Mouse (Mus musculus) forebrain, embryonic 11.5 days (tissue): ENCODE data around the gene Agap2. TPM values are rescaled to one million over a fixed set of nuclear protein-coding genes. Genes with fewer than 3 reads are reported as not detected.

Experiments used
- ATAC-seq: fragments of 200-750 bp; cut with Nextera tagmentation; replicated peaks from 2 replicates; pipeline ENCODE4 v1.8.0; 2017; ENCODE audit warnings: moderate TSS enrichment; ENCODE audit not compliant: low FRiP score
- DNase-seq: peaks from one replicate; pipeline ENCODE4 v3.0.0-alpha.2; 2017; ENCODE audit warnings: low spot score
- H3K27ac ChIP-seq: fragments of 300-500 bp; sonication (generic); 2 replicates; pipeline ENCODE4 v1.5.1; 2014; ENCODE audit warnings: low read depth, low read length
- H3K27me3 ChIP-seq: fragments of 300-500 bp; sonication (generic); 2 replicates; pipeline ENCODE4 v1.6.1; 2014; ENCODE audit warnings: mild to moderate bottlenecking, low read length, mixed read lengths; ENCODE audit not compliant: control insufficient read depth, insufficient read depth
- H3K36me3 ChIP-seq: fragments of 300-500 bp; sonication (generic); 2 replicates; pipeline ENCODE4 v1.6.1; 2014; ENCODE audit warnings: mild to moderate bottlenecking, low read length, moderate library complexity, mixed read lengths; ENCODE audit not compliant: control insufficient read depth, insufficient read depth
- H3K4me1 ChIP-seq: fragments of 300-500 bp; sonication (generic); replicated peaks from 2 replicates; pipeline ENCODE4 v1.6.1; 2014; ENCODE audit warnings: low read length, mixed read lengths; ENCODE audit not compliant: control insufficient read depth, insufficient read depth
- H3K4me2 ChIP-seq: fragments of 300-500 bp; sonication (generic); 2 replicates; pipeline ENCODE4 v1.6.1; 2014; ENCODE audit warnings: low read depth, mild to moderate bottlenecking, low read length, moderate library complexity, mixed read lengths; ENCODE audit not compliant: severe bottlenecking
- H3K4me3 ChIP-seq: fragments of 300-500 bp; sonication (generic); 2 replicates; pipeline ENCODE4 v1.5.1; 2014; ENCODE audit warnings: low read depth, low read length
- H3K9ac ChIP-seq: fragments of 300-500 bp; sonication (generic); 2 replicates; pipeline ENCODE4 v1.6.1; 2014; ENCODE audit warnings: low read length
- H3K9me3 ChIP-seq: fragments of 300-500 bp; sonication (generic); 2 replicates; pipeline ENCODE4 v1.6.1; 2016; ENCODE audit warnings: low read length, mixed read lengths; ENCODE audit not compliant: control insufficient read depth
- WGBS: fragments of 180-500 bp; shearing (Covaris S2); extraction: QIAGEN DNeasy Blood & Tissue Kit; methylation state at CpG from one replicate; pipeline ENCODE4 v1.1.7; 2014; 5-methylcytosine and 5-hydroxymethylcytosine counted together
- polyA plus RNA-seq: library from polyadenylated mRNA; unstranded; fragments of >200 nt; fragmentation: Nextera tagmentation; extraction: Ambion mirVana; gene quantifications from 2 replicates; pipeline ENCODE4 v1.2.1, GENCODE M21; 2014

Agap2 gene
- 0.47 and 0.64 TPM in 2 replicates for polyA plus RNA-seq

- DNase-seq (peak; percentile 51), ATAC-seq (no peak)
- Histone ChIP-seq H3K4me2 (no peak within 1 kb of the TSS), H3K4me1 (peaks cover 14% of the 10 kb centered on the region; the same call in 1 of the 2 replicates), H3K4me3 (no peak within 1 kb of the TSS), H3K27ac (no peak within 1 kb of the TSS), H3K9me3 (no peaks in the 10 kb centered on the region), H3K27me3 (peaks cover 18% of the 10 kb centered on the region), H3K9ac (no peak within 1 kb of the TSS), H3K36me3 (no peaks in the 10 kb centered on the region)
- WGBS = 62% methylated on average over 9 of the region's 9 CpGs
Measured at GRCm38 (mm10) chr10:127075080-127075479, at the start of gene Agap2. TSS of gene Agap2 (plus strand) at chr10:127075284.

GRCm38 (mm10) chr10:127030336-127031296 lies 44.5 kb upstream of the Agap2 start, which contains the start of gene Tsfm:
TSS of gene Tsfm (minus strand) at chr10:127030840.
- H3K36me3 ChIP-seq = peaks cover 2% of the 10 kb centered on the region; the same call in 1 of the 2 replicates
- DNase-seq (peak; percentile 94), ATAC-seq (peak; percentile 86)
- H3K4me3 ChIP-seq = peak within 1 kb of the TSS; percentile 59
- peak within 1 kb of the TSS; percentile 79 for H3K4me2 ChIP-seq
- peak within 1 kb of the TSS; percentile 93 for H3K9ac ChIP-seq
- no peaks in the 10 kb centered on the region for H3K27me3 ChIP-seq
- peak within 1 kb of the TSS; percentile 66; the same call in 1 of the 2 replicates for H3K27ac ChIP-seq
- 6% methylated on average over 55 of the region's 56 CpGs for WGBS
- H3K9me3 ChIP-seq = no peaks in the 10 kb centered on the region
- peaks cover 4% of the 10 kb centered on the region for H3K4me1 ChIP-seq

- WGBS = 83% methylated on average over 8 of the region's 8 CpGs
- Histone ChIP-seq H3K9ac (no peak overlapping the region), H3K4me2 (no peak overlapping the region), H3K27me3 (no peaks in the 10 kb centered on the region), H3K4me1 (peaks cover 4% of the 10 kb centered on the region), H3K9me3 (no peaks in the 10 kb centered on the region), H3K36me3 (no peaks in the 10 kb centered on the region; the same call in 1 of the 2 replicates), H3K4me3 (no peak overlapping the region), H3K27ac (no peak overlapping the region)
- ATAC-seq = no peak
- DNase-seq = no peak
Measured at GRCm38 (mm10) chr10:127033301-127033741, 41.8 kb upstream of the Agap2 start.

- ATAC-seq = no peak
- 84% methylated on average over 12 of the region's 12 CpGs for WGBS
Measured at GRCm38 (mm10) chr10:127036273-127036672, 38.8 kb upstream of the Agap2 start.

GRCm38 (mm10) chr10:127037641-127038040 lies 37.4 kb upstream of the Agap2 start:
- WGBS = 72% methylated on average over 12 of the region's 12 CpGs
- H3K4me1 ChIP-seq = no peaks in the 10 kb centered on the region
- ATAC-seq (no peak), DNase-seq (no peak)
- H3K4me3 ChIP-seq = no peak overlapping the region
- H3K27me3 ChIP-seq = peaks cover 2% of the 10 kb centered on the region; the same call in 1 of the 2 replicates
- H3K9me3 ChIP-seq = no peaks in the 10 kb centered on the region
- H3K36me3 ChIP-seq = no peaks in the 10 kb centered on the region
- no peak overlapping the region for H3K4me2 ChIP-seq
- no peak overlapping the region for H3K27ac ChIP-seq
- no peak overlapping the region for H3K9ac ChIP-seq

More at GRCm38 (mm10) chr10:127036273-127036672, 38.8 kb upstream of the Agap2 start:
- H3K9me3 ChIP-seq = no peaks in the 10 kb centered on the region
- no peak overlapping the region for H3K9ac ChIP-seq
- H3K4me3 ChIP-seq = no peak overlapping the region
- H3K4me2 ChIP-seq = no peak overlapping the region
- DNase-seq = no peak
- H3K27me3 ChIP-seq = peaks cover 2% of the 10 kb centered on the region; the same call in 1 of the 2 replicates
- H3K36me3 ChIP-seq = no peaks in the 10 kb centered on the region
- H3K4me1 ChIP-seq = no peaks in the 10 kb centered on the region
- no peak overlapping the region for H3K27ac ChIP-seq

- Histone ChIP-seq H3K4me3 (peak overlapping the region; percentile 69), H3K27ac (no peak overlapping the region), H3K9me3 (no peaks in the 10 kb centered on the region), H3K4me2 (peak overlapping the region; percentile 99), H3K36me3 (no peaks in the 10 kb centered on the region), H3K4me1 (0 out of 2 replicates have a peak, but pooled peaks cover 2% of the 10 kb centered on the region), H3K9ac (peak overlapping the region; percentile 58), H3K27me3 (peaks cover 2% of the 10 kb centered on the region; the same call in 1 of the 2 replicates)
- ATAC-seq = 0 out of 2 replicates have a peak, but pooled peaks have one; percentile 17
- WGBS = under 1% methylated on average over 20 of the region's 20 CpGs
- no peak for DNase-seq
Measured at GRCm38 (mm10) chr10:127040569-127041214, 34.4 kb upstream of the Agap2 start.

- H3K36me3 ChIP-seq = no peaks in the 10 kb centered on the region
- no peak within 1 kb of the TSS for H3K27ac ChIP-seq
- WGBS = under 1% methylated on average over 28 of the region's 28 CpGs
- ATAC-seq (peak; percentile 75), DNase-seq (peak; percentile 77)
- H3K4me3 ChIP-seq = peak within 1 kb of the TSS; percentile 69
- H3K4me2 ChIP-seq = peak within 1 kb of the TSS; percentile 99
- peak within 1 kb of the TSS; percentile 58 for H3K9ac ChIP-seq
- H3K9me3 ChIP-seq = no peaks in the 10 kb centered on the region
- 0 out of 2 replicates have a peak, but pooled peaks cover 2% of the 10 kb centered on the region for H3K4me1 ChIP-seq
- H3K27me3 ChIP-seq = peaks cover 2% of the 10 kb centered on the region; the same call in 1 of the 2 replicates
Measured at GRCm38 (mm10) chr10:127041274-127041766, 33.8 kb upstream of the Agap2 start, which contains the start of the genes Mettl1 and Eef1akmt3. TSS of gene Mettl1 (plus strand) at chr10:127041414. TSS of gene Eef1akmt3 (minus strand) at chr10:127041513.
